Mouse (Mus musculus): ENCODE measurements around the gene Brd7.
A peak's percentile ranks its signal among the peaks of the same experiment; 100 is the strongest.

The Brd7 gene

DNA sequence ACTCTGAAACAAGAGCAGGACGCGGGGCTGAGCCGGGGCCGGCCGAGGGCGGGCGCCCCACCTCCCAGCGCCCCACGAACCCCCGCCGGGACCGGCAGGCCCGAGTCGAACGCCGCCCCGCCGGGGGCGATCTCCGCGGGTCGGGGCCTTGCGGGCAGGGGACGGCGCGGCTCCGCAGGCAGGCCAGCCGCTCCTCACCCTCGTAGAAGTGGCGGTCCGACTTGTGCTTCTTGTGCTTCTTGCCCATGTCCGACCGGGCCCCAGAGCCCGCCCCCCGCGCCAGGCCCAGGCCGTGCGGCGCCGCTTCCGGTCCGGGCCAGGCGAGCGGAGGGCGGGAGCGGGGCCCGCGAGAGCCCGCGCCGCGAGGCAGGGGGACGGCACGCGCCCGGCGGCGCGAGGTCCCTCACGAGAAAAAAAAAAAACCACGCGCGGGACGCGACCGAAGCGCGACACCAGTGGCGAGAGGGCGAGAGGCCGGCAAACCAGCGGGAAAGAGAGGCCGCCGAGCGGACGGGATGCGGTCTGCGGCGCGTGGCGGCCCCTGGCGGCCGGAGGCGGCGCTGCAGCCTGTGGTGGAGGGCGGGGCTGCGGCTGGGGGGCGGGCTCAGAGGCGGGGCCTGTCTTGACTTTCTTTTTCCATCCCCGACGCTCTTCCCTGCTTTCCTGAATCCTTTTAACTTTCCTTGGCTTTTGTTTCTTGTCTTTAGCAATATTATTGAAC, at the start of gene Brd7:
Gene Brd7, minus strand, starts transcription at position 487 of the 721 bp plus-strand sequence.
- peak; percentile 40 to 76 for DNase-seq (ENCODE audit: low read depth in 1 of 2, low spot score in 2 of 2)

DNA sequence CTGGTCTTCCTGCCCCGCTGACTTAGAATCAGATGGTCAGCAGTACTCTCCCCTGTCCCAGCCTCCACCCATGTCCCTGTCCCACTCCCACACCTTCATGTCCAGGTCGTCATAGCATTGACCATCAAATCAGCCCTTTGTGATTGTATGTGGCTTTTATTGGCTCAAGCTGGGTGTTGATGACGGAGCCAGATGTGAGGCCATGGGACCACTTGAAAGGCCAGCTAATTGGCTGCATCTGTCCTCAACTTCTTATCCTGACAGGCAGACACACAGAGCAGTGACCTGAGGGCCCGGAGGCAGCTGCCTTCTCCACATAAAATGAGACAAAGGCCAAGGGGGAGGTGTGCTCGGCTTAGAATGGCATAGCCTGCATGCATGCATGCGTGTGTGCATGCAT, 49.5 kb upstream of the Brd7 start:
- DNase-seq (ENCODE audit: low read depth in 1 of 2, low spot score in 2 of 2), result no peak

DNA sequence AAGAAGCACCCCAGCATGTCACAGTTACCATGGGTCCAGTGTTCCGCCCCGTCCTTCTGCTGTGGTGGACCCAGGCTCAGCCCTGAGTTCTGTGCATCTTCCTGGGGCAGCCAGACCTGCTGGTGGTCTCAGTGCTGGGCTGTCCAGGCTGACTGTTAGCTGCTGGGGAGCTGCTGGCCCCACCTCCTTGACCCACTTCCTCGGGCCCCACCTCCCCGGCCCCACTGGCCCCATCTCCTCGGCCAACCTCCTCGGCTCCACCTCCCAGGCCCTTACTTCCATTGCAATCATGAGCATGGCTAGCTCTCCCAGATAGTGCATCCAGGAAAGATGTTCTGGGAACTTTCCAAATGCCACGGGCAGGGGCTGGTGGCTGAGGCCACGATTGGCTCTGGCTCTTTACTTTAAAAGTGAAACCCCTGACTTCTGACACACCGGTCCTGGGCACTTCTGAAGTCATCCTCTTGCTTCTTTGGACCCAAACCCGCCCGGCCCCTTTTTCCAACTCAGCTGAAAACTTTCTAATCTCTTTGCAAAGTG, 47.5 kb upstream of the Brd7 start:
- DNase-seq (ENCODE audit: low read depth in 1 of 2, low spot score in 2 of 2), result no peak

DNA sequence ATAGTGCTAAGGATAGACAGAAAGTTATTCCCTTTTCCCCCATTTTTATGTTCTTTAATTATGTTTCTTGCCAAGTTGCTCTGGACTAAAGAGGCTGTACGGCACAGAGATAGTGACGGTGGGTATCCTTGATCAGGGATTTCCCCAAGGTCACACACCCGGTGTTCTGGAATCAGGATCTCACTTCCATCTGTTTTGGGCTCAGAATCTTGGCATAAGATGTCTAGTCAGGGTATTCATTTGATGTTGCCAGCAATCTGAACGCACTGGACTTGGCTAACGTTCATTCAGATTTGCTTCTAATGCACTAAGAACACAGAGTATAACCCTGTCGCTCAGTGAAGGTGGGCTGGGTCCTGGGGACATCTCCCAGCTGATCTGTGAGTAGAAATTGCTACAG, 45.7 kb upstream of the Brd7 start:
- no peak for DNase-seq (ENCODE audit: low read depth in 1 of 2, low spot score in 2 of 2)

DNA sequence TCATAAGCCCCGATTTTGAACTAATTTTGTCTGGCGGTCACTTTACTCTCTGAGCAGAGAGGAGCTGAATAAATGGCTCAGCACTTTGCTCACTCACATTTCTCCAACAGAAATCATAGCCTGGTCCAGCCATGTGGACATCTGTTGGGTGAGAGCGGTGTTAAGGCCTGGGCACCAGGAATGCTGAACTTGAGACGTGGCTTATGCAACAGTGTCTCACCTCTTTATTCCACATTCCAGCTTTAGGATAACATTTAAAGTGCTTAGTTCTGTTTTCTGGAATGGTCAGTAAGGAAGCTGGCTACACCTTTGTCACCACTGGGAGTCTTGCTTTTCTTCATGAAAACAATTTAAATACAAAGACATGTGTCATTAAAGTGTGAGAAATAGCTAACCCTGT, 36.1 kb upstream of the Brd7 start:
- no peak for DNase-seq (ENCODE audit: low read depth in 1 of 2, low spot score in 2 of 2)

DNA sequence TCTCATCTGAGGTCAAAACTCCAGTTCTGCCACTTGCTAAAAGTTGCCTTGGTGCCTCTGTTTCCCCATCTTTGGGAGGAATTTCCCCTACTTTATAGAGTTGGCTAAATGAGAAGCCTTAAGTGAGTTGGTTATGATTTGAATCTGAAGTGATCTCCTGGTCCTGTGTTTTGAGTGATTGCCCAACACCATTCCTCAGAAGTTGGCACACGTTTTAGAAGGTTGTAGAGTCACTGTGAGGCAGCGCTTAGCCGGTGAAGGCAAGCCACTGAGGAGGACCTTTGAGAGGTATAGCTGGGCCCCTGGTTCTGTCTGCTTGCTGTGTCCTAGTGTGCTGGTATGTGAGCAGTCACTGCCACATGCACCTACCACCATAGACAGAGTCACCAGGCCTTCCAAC, 31.3 kb upstream of the Brd7 start:
- DNase-seq (ENCODE audit: low read depth in 1 of 2, low spot score in 2 of 2), result no peak

DNA sequence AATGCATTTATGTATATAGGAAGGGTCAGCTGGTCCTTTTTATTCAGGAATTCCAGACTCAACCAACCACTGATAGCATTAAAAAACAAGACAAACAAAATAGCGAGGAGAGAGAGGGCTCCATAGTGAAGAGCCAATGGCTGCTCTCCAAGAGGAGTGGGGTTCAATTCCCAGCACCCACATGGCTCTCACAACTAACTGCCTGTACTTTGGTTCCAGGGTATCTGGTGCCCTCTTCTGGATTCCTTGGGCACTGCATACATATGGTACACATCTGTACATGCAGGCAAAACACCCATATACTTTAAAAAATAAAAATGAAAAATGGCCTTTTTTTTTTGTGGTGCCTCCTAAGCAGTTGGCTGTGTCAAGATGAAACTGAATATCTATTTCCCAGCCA, 28.8 kb upstream of the Brd7 start:
- DNase-seq (ENCODE audit: low read depth in 1 of 2, low spot score in 2 of 2), result no peak

DNA sequence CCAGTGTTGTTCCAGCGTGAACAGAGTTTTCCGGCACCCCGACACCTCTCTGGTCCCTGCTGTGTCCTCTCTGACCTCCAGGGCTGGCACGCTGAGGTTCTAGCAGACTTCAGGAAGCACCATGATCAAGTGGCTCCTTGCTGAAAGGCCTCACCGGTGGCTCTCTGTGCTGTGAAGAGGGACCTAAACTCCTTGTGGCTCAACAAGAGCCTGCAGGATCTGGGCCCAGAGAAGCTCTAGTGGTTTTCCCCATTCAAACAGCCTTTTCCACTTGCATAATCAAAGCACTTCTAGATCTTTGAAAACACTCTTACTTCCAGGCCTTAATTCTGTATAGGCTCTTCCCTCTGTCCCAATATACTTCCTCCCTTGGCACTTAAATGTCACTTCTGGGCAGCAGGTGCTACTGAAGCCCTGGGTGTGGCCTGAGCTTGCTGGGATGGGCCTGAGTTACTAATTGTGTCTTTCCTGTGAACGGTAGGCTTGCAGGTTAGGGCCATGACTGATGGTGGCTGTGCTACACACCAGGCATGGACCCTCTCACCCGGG, 26.8 kb upstream of the Brd7 start:
- no peak for DNase-seq (ENCODE audit: low read depth in 1 of 2, low spot score in 2 of 2)

DNA sequence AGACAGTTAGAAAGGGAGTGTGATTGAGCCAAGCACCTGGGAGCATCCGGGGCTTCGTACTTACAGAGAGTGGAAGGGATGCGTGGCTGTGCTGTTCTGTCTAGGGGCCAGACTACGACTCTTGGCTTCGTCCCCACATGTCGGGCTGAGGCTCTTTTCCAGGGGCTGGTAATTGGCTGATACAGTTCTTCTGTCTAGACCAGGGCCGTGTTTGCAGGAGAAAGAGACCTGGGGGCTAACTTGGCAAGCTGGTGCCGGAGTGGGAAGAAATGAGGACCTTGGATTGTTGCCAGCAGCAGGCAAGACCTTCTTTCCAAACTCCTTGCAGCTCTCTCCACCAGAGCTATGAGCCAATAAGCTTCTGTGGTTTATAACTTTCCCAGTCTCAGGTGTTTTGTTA, 25.9 kb upstream of the Brd7 start:
- DNase-seq (ENCODE audit: low read depth in 1 of 2, low spot score in 2 of 2), result no peak

DNA sequence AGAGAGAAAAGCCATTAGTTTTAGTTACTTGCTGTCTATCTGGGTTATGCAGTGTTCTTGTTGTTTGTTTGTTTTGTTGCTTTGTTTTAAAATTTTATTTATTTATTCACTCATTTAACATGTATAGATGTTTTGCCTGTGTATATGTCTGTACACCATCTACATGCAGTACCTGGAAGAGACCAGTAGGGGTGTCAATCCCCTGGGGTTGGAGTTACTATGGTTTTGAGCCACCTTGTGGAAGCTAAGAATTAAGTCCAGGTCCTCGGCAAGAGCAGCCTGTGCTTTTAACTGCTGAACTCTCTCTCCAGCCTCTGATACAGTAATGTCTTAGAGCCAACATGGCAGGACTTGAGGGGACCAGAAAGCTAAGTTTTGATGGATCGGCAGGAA, 21.2 kb upstream of the Brd7 start:
- no peak for DNase-seq (ENCODE audit: low read depth in 1 of 2, low spot score in 2 of 2)

DNA sequence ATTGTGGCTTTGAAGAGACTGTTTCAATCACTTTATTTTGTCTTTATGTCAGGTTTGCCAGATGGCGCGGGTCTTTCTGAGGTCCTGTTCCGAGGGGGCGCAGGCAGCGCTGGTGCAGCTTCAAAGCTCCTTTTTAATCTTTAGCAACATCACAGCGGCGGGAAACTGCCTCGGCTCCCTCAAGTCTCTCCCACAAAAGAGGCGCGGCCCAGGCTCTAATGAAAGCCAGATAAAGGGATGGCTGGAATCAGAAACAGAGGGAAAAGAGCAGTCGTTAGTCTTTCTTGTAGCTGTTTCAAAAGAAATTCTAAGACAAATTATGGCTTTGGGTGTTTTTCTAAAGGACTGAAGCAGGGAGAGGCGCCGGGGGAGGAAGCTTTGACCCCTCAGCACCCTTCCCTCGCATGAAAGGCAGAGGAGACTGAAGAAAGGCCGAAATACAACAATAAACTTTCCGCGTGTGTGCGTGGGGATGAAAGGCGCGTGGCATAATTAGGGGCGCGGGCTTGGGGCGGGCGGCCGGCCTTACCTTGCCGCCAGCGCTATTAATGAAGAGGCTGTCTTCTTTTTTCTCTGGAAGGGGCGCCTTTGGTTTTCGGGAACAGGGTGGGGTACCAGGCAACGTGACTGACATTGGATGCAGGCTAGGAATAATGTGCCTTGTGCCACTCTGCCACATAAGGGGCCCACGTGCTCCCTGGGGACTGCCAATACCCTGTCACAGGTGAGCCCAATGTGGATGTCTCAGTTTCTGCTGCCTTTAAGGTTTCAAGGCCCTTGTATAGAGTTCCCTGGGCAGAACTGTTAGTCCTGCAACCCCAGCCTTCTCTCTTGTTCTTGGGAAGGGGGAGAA, 20.5 kb upstream of the Brd7 start:
- DNase-seq (ENCODE audit: low read depth in 1 of 2, low spot score in 2 of 2), result no peak

DNA sequence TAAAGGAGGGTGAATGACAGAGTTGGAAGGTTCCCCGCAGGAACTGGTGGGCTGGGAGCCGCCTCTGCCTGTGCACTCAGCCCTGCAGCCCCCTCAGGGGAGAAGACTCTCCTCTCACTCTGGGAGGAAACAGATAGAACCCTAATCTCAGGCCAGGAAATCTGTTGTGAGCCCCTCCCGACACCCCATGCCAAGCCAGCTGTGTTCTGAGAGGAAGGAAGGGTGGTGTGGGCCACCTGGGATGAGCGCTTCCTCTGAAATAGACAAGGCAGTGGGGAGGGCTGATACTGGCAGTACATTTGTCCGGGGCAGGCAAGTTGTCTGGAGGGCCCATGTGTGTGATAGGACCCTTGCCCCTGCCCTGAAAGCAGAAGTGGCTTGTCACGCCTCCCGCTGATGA, 18.5 kb upstream of the Brd7 start:
- DNase-seq (ENCODE audit: low read depth in 1 of 2, low spot score in 2 of 2), result no peak

DNA sequence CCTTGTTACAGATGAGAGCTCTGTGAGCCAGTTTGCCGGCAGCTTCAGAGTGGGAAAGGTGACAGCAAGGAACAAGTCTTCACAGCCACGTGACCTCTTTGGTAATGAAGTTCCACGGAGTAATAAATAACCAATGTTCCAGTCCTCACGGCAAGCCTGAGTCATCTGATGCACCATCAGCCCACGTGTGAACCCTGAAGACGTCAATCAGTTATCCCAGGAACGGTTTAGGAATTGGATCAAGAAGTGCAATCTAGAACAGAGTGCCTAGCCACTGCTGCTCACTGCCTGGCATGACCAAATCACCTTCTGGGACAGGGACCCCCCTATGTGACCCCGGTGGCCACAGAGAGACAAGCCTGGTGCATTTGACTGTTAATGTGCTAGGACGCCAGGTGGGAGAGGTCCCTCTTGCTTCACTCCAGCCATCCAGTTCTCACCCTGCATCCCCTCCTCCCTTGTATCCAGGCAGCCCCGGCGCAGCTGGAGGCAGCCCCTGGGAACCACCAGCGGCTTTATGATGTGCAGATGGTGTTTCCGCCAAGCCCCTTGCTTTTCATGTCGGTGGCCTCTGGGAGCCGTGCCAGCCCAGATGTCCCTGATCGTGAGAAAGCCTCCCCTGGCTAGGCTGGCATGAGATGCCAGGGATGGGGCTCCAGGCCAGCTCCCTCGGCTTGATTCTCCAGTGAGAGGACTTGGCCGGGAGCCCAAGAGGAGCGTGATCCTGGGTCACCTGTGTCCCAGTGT, 15.0 kb upstream of the Brd7 start:
- DNase-seq (ENCODE audit: low read depth in 1 of 2, low spot score in 2 of 2), result no peak

DNA sequence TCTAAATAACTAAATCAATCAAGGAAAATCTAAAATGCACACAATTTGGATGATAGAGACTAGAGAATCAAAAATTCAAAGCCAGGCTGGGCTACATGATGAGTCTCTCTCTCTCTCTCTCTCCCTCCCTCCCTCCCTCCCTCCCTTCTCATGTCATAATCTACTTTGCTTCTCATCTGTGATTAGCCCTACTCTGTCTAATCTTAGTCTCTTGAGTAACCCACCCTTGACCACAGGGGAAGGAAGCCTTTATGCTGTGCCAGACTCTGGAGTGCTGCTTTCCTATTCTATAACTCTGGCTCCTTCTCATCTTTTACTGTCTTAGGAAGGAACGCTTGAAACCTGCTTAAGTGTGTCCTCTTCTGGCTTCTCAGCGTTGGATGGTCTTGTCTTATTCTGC, 9.5 kb upstream of the Brd7 start:
- DNase-seq (ENCODE audit: low read depth in 1 of 2, low spot score in 2 of 2), result no peak

DNA sequence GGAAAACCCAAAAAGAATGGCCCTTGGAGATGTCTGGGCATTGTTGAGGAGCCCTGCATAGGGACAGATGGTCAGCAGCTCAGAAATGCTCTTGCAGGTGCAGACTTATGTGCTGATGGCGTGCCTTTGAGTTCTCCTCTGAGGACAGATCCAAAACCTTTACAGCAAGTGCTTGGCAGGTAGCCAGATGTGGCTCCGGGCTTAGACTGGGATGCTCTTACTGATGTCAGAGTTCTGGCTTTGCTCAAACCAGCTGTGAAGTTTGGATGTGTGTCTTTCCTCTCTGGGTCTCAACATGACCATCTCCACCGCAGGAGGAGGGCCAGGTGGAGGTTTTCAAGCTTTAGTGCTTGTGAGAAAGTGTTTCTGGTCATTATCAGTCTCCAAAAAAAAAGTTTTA, 7.8 kb upstream of the Brd7 start:
- no peak for DNase-seq (ENCODE audit: low read depth in 1 of 2, low spot score in 2 of 2)

DNA sequence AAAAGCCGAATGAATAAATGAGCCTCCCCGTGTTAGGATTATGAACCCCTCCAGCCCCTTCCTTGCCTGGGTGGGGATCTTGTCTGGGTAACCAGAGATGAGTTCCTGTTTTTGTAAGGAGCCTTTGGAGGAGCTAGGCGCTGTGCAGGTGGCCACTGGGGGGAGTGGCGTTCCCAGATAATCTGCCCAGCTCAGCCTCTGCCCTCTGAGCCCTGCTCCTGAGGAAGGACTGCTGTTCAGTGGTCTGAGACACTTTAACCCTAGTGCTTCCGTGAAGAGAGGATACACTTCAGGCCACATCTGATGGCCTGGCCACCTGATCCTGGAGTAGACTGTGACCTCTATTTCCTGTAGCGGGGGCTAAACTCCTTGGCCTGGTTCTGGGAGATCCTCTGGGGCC, 7.2 kb upstream of the Brd7 start:
- DNase-seq (ENCODE audit: low read depth in 1 of 2, low spot score in 2 of 2), result no peak

DNA sequence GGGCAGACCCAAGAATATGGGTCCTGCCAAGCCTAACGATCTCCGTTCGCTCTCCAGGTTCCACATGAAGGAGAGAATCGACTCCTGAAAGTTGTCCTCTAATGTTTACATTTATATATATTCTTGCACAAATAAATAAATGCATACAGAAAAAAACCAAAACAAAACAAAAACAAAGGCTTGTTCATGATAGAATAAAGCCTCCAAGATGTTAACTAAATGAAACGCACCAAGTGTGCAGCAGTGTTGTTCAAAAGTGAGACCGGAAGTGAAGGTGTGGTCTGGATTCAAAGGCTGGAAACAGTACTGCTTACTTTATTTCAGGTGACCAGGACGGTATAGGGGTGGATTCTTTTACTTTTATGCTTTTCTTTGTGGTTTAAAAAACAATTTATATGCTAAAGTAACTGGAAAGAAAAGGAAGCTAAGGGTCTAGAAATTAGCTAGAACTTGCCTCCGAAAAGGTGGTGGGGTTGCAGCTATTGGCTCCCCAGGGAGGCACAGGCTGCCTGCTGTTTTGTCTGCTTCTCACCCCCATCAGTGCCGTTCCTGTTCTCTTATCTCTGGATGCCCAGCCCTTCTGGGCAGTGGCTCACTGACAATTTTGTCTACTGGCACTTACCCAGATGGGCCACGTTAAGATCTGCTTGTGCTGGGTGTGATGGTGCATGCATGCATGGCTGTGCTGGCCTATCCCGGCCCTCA, 604 bp upstream of the Brd7 start:
- DNase-seq (ENCODE audit: low read depth in 1 of 2, low spot score in 2 of 2), result no peak

DNA sequence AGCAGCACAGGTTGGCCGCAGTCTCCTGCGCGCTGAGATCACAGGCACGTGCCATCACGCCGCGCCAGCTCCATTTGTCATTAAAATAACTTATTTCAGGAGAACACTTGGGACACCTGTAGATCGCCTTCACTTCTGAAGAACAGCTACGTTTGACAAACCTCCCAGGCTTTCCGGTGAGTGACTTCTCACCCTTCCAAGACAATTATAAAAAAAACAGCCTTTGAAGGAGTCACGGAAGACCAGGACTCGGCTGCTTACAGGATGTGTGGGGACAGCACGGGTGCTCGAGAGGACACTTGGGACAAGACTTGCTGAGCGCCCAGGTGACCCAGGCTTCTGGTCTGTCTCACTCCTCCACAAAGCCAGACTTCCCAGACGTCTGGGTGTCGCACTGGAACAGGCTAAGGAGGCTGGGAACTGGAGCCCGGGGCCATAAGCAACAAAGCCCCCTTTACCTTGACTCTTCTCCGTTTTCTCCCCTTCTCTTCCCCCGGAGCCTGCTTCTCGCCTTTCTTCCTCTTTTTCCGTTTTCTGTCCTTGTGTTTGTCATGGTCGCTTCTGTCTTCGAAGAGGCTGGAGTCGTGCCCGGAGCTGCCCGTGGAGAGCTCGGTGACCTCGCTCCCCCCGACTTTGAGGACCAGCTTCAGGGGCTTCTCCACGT, 818 bp downstream of the Brd7 start:
- peak in 1 of 2 experiments; percentile 8 for DNase-seq (ENCODE audit: low read depth in 1 of 2, low spot score in 2 of 2)

DNA sequence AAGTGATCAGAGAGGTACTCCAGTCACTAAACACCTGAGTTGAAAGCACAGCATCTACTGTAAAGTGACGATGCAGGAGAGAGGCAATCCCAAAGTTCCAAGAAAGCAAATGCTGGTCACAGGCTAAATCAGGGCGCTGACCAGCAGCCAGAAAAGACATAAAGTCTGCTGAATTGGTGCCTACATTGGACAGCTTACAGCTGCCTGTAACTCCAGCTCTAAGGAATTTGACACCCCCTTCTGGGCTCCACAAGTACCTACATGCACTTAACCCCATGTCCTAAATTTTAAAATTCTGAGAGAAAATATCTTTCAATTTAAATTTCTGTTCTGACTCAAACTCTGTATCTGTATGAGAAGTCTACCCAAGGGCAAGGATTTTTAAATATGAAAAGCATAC, 2.0 kb downstream of the Brd7 start:
- no peak for DNase-seq (ENCODE audit: low read depth in 1 of 2, low spot score in 2 of 2)

DNA sequence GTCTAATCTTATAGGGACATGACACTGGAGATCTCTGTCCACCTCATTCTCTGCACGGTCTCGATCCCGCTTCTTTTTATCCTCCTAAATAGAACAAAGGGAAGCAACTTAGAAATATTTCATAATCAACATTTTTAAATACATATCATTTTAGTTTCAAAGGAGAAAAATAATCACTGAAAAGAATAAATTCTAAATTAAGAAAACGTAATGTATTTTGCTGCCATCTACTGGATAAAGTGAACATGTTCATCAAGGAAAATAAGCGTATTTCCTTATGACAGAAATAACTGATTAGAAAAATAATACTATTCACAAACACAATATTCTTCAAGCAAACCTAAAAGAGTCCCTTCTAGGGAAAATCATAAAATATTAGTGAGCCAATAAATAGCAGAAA, 4.0 kb downstream of the Brd7 start:
- DNase-seq (ENCODE audit: low read depth in 1 of 2, low spot score in 2 of 2), result no peak

All from monocyte, adult 2 months (primary cell).